Mouse (Mus musculus) limb, embryonic 11.5 days (tissue): ENCODE results near the gene Olfr221. TPM values are rescaled to one million over a fixed set of nuclear protein-coding genes. Genes with fewer than 3 reads are reported as not detected.
"Not testable (repeated sequence)": the region's sequence is repeated elsewhere in the genome, so short reads cannot be mapped to it uniquely, and the experiment has no call there.

Source experiments
- ATAC-seq: fragments of 200-750 bp; cut with Nextera tagmentation; 2 replicates; pipeline ENCODE4 v1.8.0; 2017; ENCODE audit warnings: low read depth; ENCODE audit not compliant: insufficient number of reproducible peaks, low FRiP score, low TSS enrichment
- DNase-seq: peaks from one replicate; pipeline ENCODE4 v3.0.0-alpha.2; 2015; ENCODE audit warnings: low spot score
- H3K27ac ChIP-seq: fragments of 300-500 bp; sonication (generic); replicated peaks from 2 replicates; pipeline ENCODE4 v1.5.1; 2014; ENCODE audit warnings: low read depth, mild to moderate bottlenecking, low read length
- H3K27me3 ChIP-seq: fragments of 300-500 bp; sonication (generic); 2 replicates; pipeline ENCODE4 v1.6.1; 2014; ENCODE audit warnings: mild to moderate bottlenecking, low read length, mixed read lengths; ENCODE audit not compliant: control insufficient read depth, insufficient read depth
- H3K36me3 ChIP-seq: fragments of 300-500 bp; sonication (generic); 2 replicates; pipeline ENCODE4 v1.6.1; 2014; ENCODE audit warnings: mild to moderate bottlenecking, low read length, moderate library complexity, mixed read lengths; ENCODE audit not compliant: control insufficient read depth, insufficient read depth
- H3K4me1 ChIP-seq: fragments of 300-500 bp; sonication (generic); 2 replicates; pipeline ENCODE4 v1.6.1; 2014; ENCODE audit warnings: low read length, mixed read lengths; ENCODE audit not compliant: control insufficient read depth, insufficient read depth
- H3K4me2 ChIP-seq: fragments of 300-500 bp; sonication (generic); 2 replicates; pipeline ENCODE4 v1.6.1; 2014; ENCODE audit warnings: low read depth, mild to moderate bottlenecking, moderate library complexity; ENCODE audit not compliant: severe bottlenecking
- H3K4me3 ChIP-seq: fragments of 300-500 bp; sonication (generic); 2 replicates; pipeline ENCODE4 v1.5.1; 2014; ENCODE audit warnings: low read depth, low read length
- H3K9ac ChIP-seq: fragments of 300-500 bp; sonication (generic); 2 replicates; pipeline ENCODE4 v1.6.1; 2014; ENCODE audit warnings: mild to moderate bottlenecking, low read length
- H3K9me3 ChIP-seq: fragments of 300-500 bp; sonication (generic); 2 replicates; pipeline ENCODE4 v1.6.1; 2016; ENCODE audit warnings: low read length; ENCODE audit not compliant: control insufficient read depth
- WGBS: fragments of 180-500 bp; shearing (Covaris S2); extraction: QIAGEN DNeasy Blood & Tissue Kit; methylation state at CpG from one replicate; pipeline ENCODE4 v1.1.7; 2014; 5-methylcytosine and 5-hydroxymethylcytosine counted together
- polyA plus RNA-seq: library from polyadenylated mRNA; unstranded; fragments of >200 nt; fragmentation: Nextera tagmentation; extraction: Ambion mirVana; gene quantifications from 2 replicates; pipeline ENCODE4 v1.2.1, GENCODE M21; 2014

Olfr221 gene
- not detected in 2 replicates for polyA plus RNA-seq

- ATAC-seq, H3K36me3 ChIP-seq, DNase-seq, H3K9ac ChIP-seq, H3K4me2 ChIP-seq, H3K4me3 ChIP-seq, H3K9me3 ChIP-seq, H3K27me3 ChIP-seq, H3K4me1 ChIP-seq, H3K27ac ChIP-seq: not testable (repeated sequence)
- WGBS: 68% methylated on average over 3 of the region's 3 CpGs
Measured at GRCm38 (mm10) chr14:52042359-52042758, at the start of gene Olfr221. TSS of gene Olfr221 (minus strand) at chr14:52042459.

- H3K27me3 ChIP-seq: no peaks in the 10 kb centered on the region
- ATAC-seq: no peak
- no peaks in the 10 kb centered on the region for H3K4me1 ChIP-seq
- no peaks in the 10 kb centered on the region for H3K9me3 ChIP-seq
- H3K27ac ChIP-seq: no peak overlapping the region
- H3K36me3 ChIP-seq: peaks cover 21% of the 10 kb centered on the region; the same call in 1 of the 2 replicates
- H3K9ac ChIP-seq: no peak overlapping the region
- H3K4me3 ChIP-seq: no peak overlapping the region
- no peak for DNase-seq
- H3K4me2 ChIP-seq: no peak overlapping the region
Measured at GRCm38 (mm10) chr14:52083083-52083482, 40.8 kb upstream of the Olfr221 start.

GRCm38 (mm10) chr14:52071599-52072137 lies 29.4 kb upstream of the Olfr221 start:
- H3K36me3 ChIP-seq: peaks cover 17% of the 10 kb centered on the region
- no peak overlapping the region for H3K4me3 ChIP-seq
- no peak overlapping the region for H3K4me2 ChIP-seq
- WGBS: 91% methylated on average over 15 of the region's 15 CpGs
- no peak for DNase-seq
- no peak overlapping the region for H3K9ac ChIP-seq
- H3K9me3 ChIP-seq: no peaks in the 10 kb centered on the region
- H3K27me3 ChIP-seq: no peaks in the 10 kb centered on the region
- no peaks in the 10 kb centered on the region for H3K4me1 ChIP-seq
- no peak for ATAC-seq
- no peak overlapping the region for H3K27ac ChIP-seq

- 50% methylated on average over 4 of the region's 4 CpGs for WGBS
- Histone ChIP-seq H3K27ac (no peak overlapping the region), H3K9ac (no peak overlapping the region), H3K27me3 (no peaks in the 10 kb centered on the region), H3K4me2 (no peak overlapping the region), H3K9me3 (no peaks in the 10 kb centered on the region), H3K4me3 (no peak overlapping the region), H3K36me3 (no peaks in the 10 kb centered on the region; the same call in 1 of the 2 replicates), H3K4me1 (no peaks in the 10 kb centered on the region)
- DNase-seq (no peak), ATAC-seq (no peak)
Measured at GRCm38 (mm10) chr14:52066135-52066534, 23.9 kb upstream of the Olfr221 start.

GRCm38 (mm10) chr14:52061798-52062197 lies 19.5 kb upstream of the Olfr221 start:
- DNase-seq (no peak), ATAC-seq (no peak)
- Histone ChIP-seq H3K9ac (no peak overlapping the region), H3K4me1 (no peaks in the 10 kb centered on the region), H3K9me3 (no peaks in the 10 kb centered on the region), H3K4me2 (no peak overlapping the region), H3K27ac (no peak overlapping the region), H3K4me3 (no peak overlapping the region), H3K27me3 (no peaks in the 10 kb centered on the region), H3K36me3 (no peaks in the 10 kb centered on the region)
- WGBS: 84% methylated on average over 8 of the region's 8 CpGs

- Histone ChIP-seq H3K27me3 (no peaks in the 10 kb centered on the region), H3K4me1 (no peaks in the 10 kb centered on the region), H3K9ac (no peak overlapping the region), H3K4me2 (no peak overlapping the region), H3K9me3 (no peaks in the 10 kb centered on the region), H3K27ac (no peak overlapping the region), H3K36me3 (no peaks in the 10 kb centered on the region), H3K4me3 (no peak overlapping the region)
- 88% methylated on average over 1 of the region's 1 CpGs for WGBS
- ATAC-seq (no peak), DNase-seq (no peak)
Measured at GRCm38 (mm10) chr14:52060800-52061199, 18.5 kb upstream of the Olfr221 start.

GRCm38 (mm10) chr14:52059982-52060381 lies 17.7 kb upstream of the Olfr221 start:
- 67% methylated on average over 4 of the region's 4 CpGs for WGBS
- no peaks in the 10 kb centered on the region for H3K27me3 ChIP-seq
- no peak overlapping the region for H3K4me3 ChIP-seq
- no peaks in the 10 kb centered on the region for H3K9me3 ChIP-seq
- ATAC-seq (no peak), DNase-seq (no peak)
- H3K27ac ChIP-seq: no peak overlapping the region
- no peaks in the 10 kb centered on the region for H3K4me1 ChIP-seq
- no peak overlapping the region for H3K4me2 ChIP-seq
- H3K9ac ChIP-seq: no peak overlapping the region
- no peaks in the 10 kb centered on the region for H3K36me3 ChIP-seq

GRCm38 (mm10) chr14:52052720-52053119 lies 10.5 kb upstream of the Olfr221 start:
- not testable (repeated sequence) for H3K4me3 ChIP-seq, ATAC-seq, H3K9me3 ChIP-seq, H3K27me3 ChIP-seq, H3K9ac ChIP-seq, H3K36me3 ChIP-seq, H3K4me2 ChIP-seq, H3K27ac ChIP-seq, H3K4me1 ChIP-seq, DNase-seq
- WGBS: 92% methylated on average over 3 of the region's 3 CpGs

GRCm38 (mm10) chr14:52045966-52046565 lies 3.8 kb upstream of the Olfr221 start:
- 84% methylated on average over 9 of the region's 9 CpGs for WGBS
- Histone ChIP-seq H3K27me3 (no peaks in the 10 kb centered on the region), H3K36me3 (no peaks in the 10 kb centered on the region), H3K27ac (no peak overlapping the region), H3K9me3 (no peaks in the 10 kb centered on the region), H3K9ac (no peak overlapping the region), H3K4me1 (no peaks in the 10 kb centered on the region), H3K4me3 (no peak overlapping the region), H3K4me2 (no peak overlapping the region)
- DNase-seq (no peak), ATAC-seq (no peak)
